Mouse (Mus musculus) hindbrain, embryonic 13.5 days (tissue): ENCODE results near the gene Elf3. TPM values are rescaled to one million over a fixed set of nuclear protein-coding genes. Genes with fewer than 3 reads are reported as not detected.
"Not testable (repeated sequence)": the region's sequence is repeated elsewhere in the genome, so short reads cannot be mapped to it uniquely, and the experiment has no call there.

Experiments used
- ATAC-seq: fragments of 200-750 bp; cut with Nextera tagmentation; 2 replicates; pipeline ENCODE4 v1.8.0; 2017; ENCODE audit warnings: moderate TSS enrichment; ENCODE audit not compliant: low FRiP score
- H3K27ac ChIP-seq: fragments of 300-500 bp; sonication (generic); 2 replicates; pipeline ENCODE4 v1.5.1; 2015; ENCODE audit warnings: inconsistent platforms, mild to moderate bottlenecking, moderate library complexity
- H3K27me3 ChIP-seq: fragments of 300-500 bp; sonication (generic); 2 replicates; pipeline ENCODE4 v1.6.1; 2015; ENCODE audit warnings: mild to moderate bottlenecking, inconsistent platforms
- H3K36me3 ChIP-seq: fragments of 300-500 bp; sonication (generic); 2 replicates; pipeline ENCODE4 v1.6.1; 2015; ENCODE audit warnings: mild to moderate bottlenecking, inconsistent platforms
- H3K4me1 ChIP-seq: fragments of 300-500 bp; sonication (generic); replicated peaks from 2 replicates; pipeline ENCODE4 v1.6.1; 2015; ENCODE audit warnings: inconsistent platforms
- H3K4me2 ChIP-seq: fragments of 300-500 bp; sonication (generic); 2 replicates; pipeline ENCODE4 v1.6.1; 2015; ENCODE audit warnings: inconsistent platforms, mild to moderate bottlenecking, moderate library complexity
- H3K4me3 ChIP-seq: fragments of 300-500 bp; sonication (generic); 2 replicates; pipeline ENCODE4 v1.5.1; 2015; ENCODE audit warnings: mild to moderate bottlenecking, inconsistent platforms
- H3K9ac ChIP-seq: fragments of 300-500 bp; sonication (generic); 2 replicates; pipeline ENCODE4 v1.6.1; 2015; ENCODE audit warnings: mild to moderate bottlenecking, inconsistent platforms
- H3K9me3 ChIP-seq: fragments of 300-500 bp; sonication (generic); 2 replicates; pipeline ENCODE4 v1.6.1; 2016; ENCODE audit warnings: inconsistent platforms
- WGBS: fragments of 180-500 bp; shearing (Covaris S2); methylation state at CpG from one replicate; pipeline ENCODE4 v1.1.7; 2015; 5-methylcytosine and 5-hydroxymethylcytosine counted together
- polyA plus RNA-seq: library from polyadenylated mRNA; unstranded; fragments of >200 nt; fragmentation: Nextera tagmentation; extraction: Ambion mirVana; gene quantifications from 2 replicates; pipeline ENCODE4 v1.2.1, GENCODE M21; 2015

The Elf3 gene
- polyA plus RNA-seq, 1 experiment from 2014 or later = 0.19 TPM

DNA sequence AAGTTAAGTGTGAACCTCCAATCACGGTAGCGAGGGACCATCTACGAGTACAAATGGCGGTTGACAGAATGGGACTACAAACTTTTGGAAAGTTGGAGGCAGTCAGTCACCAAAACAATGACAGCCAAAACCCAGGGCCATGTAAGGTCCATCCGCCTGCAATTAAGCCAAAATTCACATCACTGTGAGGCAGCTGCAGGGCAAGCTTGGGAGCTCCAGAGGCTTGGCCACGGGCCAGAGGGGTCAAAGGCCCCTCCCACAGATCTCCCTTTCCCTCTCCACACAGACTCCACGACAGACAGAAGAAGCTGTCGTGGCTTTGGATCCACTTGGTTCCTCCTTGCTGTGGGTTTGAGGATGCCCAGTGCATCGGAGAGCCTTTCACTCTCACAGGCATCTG, 4.9 kb upstream of the Elf3 start:
- H3K4me1 ChIP-seq = peaks cover 7% of the 10 kb centered on the region
- WGBS = 92% methylated on average over 9 of the region's 9 CpGs
- ATAC-seq = no peak
- peaks cover 4% of the 10 kb centered on the region; the same call in 1 of the 2 replicates for H3K27me3 ChIP-seq
- H3K4me2 ChIP-seq = no peak overlapping the region
- H3K27ac ChIP-seq = no peak overlapping the region
- H3K4me3 ChIP-seq = no peak overlapping the region
- no peaks in the 10 kb centered on the region for H3K9me3 ChIP-seq
- H3K36me3 ChIP-seq = peaks cover 72% of the 10 kb centered on the region
- no peak overlapping the region for H3K9ac ChIP-seq

GRCm38 (mm10) chr1:135262329-135262728, 4.0 kb upstream of the Elf3 start:
- H3K9ac ChIP-seq = no peak overlapping the region
- no peak for ATAC-seq
- H3K27ac ChIP-seq = no peak overlapping the region
- peaks cover 10% of the 10 kb centered on the region for H3K4me1 ChIP-seq
- no peak overlapping the region for H3K4me2 ChIP-seq
- peaks cover 62% of the 10 kb centered on the region for H3K36me3 ChIP-seq
- 94% methylated on average over 3 of the region's 3 CpGs for WGBS
- no peak overlapping the region for H3K4me3 ChIP-seq
- peaks cover 12% of the 10 kb centered on the region; the same call in 1 of the 2 replicates for H3K27me3 ChIP-seq
- no peaks in the 10 kb centered on the region for H3K9me3 ChIP-seq

GRCm38 (mm10) chr1:135260931-135261330, 2.6 kb upstream of the Elf3 start:
- H3K4me1 ChIP-seq = peaks cover 10% of the 10 kb centered on the region
- peaks cover 48% of the 10 kb centered on the region for H3K36me3 ChIP-seq
- WGBS = 72% methylated on average over 6 of the region's 6 CpGs
- H3K9me3 ChIP-seq = no peaks in the 10 kb centered on the region
- no peak for ATAC-seq
- H3K4me2 ChIP-seq = no peak overlapping the region
- H3K27ac ChIP-seq = no peak overlapping the region
- H3K4me3 ChIP-seq = no peak overlapping the region
- H3K9ac ChIP-seq = no peak overlapping the region
- peaks cover 16% of the 10 kb centered on the region for H3K27me3 ChIP-seq

GRCm38 (mm10) chr1:135259128-135259436, 714 bp upstream of the Elf3 start:
- 2% methylated on average over 10 of the region's 10 CpGs for WGBS
- Histone ChIP-seq H3K9me3 (no peaks in the 10 kb centered on the region), H3K27me3 (peaks cover 16% of the 10 kb centered on the region), H3K4me2 (peak overlapping the region; percentile 46), H3K9ac (peak overlapping the region; percentile 49; the same call in 1 of the 2 replicates), H3K27ac (0 out of 2 replicates have a peak overlapping the region, but pooled peaks have one; percentile 26), H3K4me1 (peaks cover 10% of the 10 kb centered on the region), H3K36me3 (peaks cover 30% of the 10 kb centered on the region), H3K4me3 (peak overlapping the region; percentile 14; the same call in 1 of the 2 replicates)
- ATAC-seq = peak; percentile 79

GRCm38 (mm10) chr1:135256299-135256698, 2.1 kb downstream of the Elf3 start:
- H3K4me3 ChIP-seq = no peak overlapping the region
- WGBS = 79% methylated on average over 6 of the region's 6 CpGs
- no peak overlapping the region for H3K27ac ChIP-seq
- no peak for ATAC-seq
- H3K27me3 ChIP-seq = peaks cover 16% of the 10 kb centered on the region
- H3K4me2 ChIP-seq = no peak overlapping the region
- peaks cover 3% of the 10 kb centered on the region; the same call in 1 of the 2 replicates for H3K36me3 ChIP-seq
- H3K9me3 ChIP-seq = no peaks in the 10 kb centered on the region
- H3K9ac ChIP-seq = no peak overlapping the region
- H3K4me1 ChIP-seq = peaks cover 10% of the 10 kb centered on the region

- Histone ChIP-seq H3K4me2 (no peak overlapping the region), H3K27me3 (peaks cover 16% of the 10 kb centered on the region), H3K9ac (no peak overlapping the region), H3K4me1 (peaks cover 8% of the 10 kb centered on the region), H3K4me3 (no peak overlapping the region), H3K27ac (no peak overlapping the region), H3K9me3 (no peaks in the 10 kb centered on the region), H3K36me3 (no peaks in the 10 kb centered on the region)
- ATAC-seq = no peak
- 73% methylated on average over 4 of the region's 4 CpGs for WGBS
Observed at GRCm38 (mm10) chr1:135252854-135253253, 5.5 kb downstream of the Elf3 start.

GRCm38 (mm10) chr1:135251405-135251804, 7.0 kb downstream of the Elf3 start:
- Histone ChIP-seq H3K4me1 (peaks cover 8% of the 10 kb centered on the region), H3K4me2 (no peak overlapping the region), H3K36me3 (no peaks in the 10 kb centered on the region), H3K9ac (no peak overlapping the region), H3K4me3 (no peak overlapping the region), H3K9me3 (no peaks in the 10 kb centered on the region), H3K27ac (no peak overlapping the region), H3K27me3 (peaks cover 9% of the 10 kb centered on the region)
- 93% methylated on average over 8 of the region's 8 CpGs for WGBS
- ATAC-seq = no peak

DNA sequence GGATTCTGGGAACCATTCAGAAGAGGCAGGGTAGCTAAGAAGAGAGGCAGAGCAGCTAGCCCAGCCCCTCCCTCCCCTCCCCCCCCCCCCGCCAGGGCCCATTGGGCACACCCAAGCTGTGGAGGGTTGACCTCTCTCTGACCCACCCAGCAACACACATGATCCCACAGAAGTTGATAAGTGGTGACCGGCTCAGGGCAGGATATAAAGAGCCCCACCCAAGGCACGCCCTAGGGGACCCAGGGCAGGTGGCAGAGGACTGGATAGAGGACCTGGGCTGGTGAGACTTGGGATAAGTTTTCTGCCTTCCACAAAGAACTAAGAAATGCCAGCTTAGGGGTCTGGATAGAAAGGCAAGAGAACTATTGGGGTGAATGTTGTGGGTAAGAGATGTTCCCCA, 7.7 kb downstream of the Elf3 start:
- Histone ChIP-seq H3K9ac (no peak overlapping the region), H3K4me2 (no peak overlapping the region), H3K9me3 (no peaks in the 10 kb centered on the region), H3K36me3 (no peaks in the 10 kb centered on the region), H3K4me3 (no peak overlapping the region), H3K27me3 (peaks cover 9% of the 10 kb centered on the region), H3K4me1 (peaks cover 8% of the 10 kb centered on the region), H3K27ac (no peak overlapping the region)
- no peak for ATAC-seq
- 72% methylated on average over 2 of the region's 3 CpGs for WGBS

DNA sequence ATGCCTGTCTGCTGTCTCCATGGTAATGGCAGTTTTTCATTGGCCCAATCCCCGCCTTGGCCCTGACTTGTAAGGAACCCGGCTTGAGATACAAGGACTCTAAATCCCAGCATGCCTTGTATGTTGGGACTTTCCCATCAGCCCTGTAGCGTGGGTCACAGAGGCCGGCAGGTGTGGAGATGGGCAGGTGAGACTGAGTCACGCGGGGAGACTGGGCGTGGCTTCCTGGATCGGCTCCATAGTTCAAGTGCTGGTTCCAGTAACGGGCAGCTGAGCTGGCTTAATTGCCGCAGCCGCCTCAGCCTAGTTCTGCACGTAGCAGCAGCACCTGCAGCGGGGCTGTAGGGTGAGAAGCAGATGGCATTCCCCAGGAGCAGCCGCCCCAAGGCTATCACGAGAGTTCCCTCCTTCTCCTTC, 9.9 kb downstream of the Elf3 start:
- peak; percentile 92 for ATAC-seq
- Histone ChIP-seq H3K4me3 (peak overlapping the region; percentile 43), H3K4me1 (peaks cover 8% of the 10 kb centered on the region), H3K27me3 (peaks cover 9% of the 10 kb centered on the region), H3K36me3 (no peaks in the 10 kb centered on the region), H3K9ac (peak overlapping the region; percentile 65), H3K9me3 (no peaks in the 10 kb centered on the region), H3K27ac (no peak overlapping the region), H3K4me2 (peak overlapping the region; percentile 61)
- WGBS = 7% methylated on average over 15 of the region's 15 CpGs

- H3K4me1 ChIP-seq = peaks cover 8% of the 10 kb centered on the region
- H3K27ac ChIP-seq = no peak overlapping the region
- no peak for ATAC-seq
- no peaks in the 10 kb centered on the region for H3K9me3 ChIP-seq
- WGBS = 84% methylated on average over 8 of the region's 8 CpGs
- H3K4me2 ChIP-seq = no peak overlapping the region
- H3K9ac ChIP-seq = no peak overlapping the region
- no peaks in the 10 kb centered on the region for H3K36me3 ChIP-seq
- no peak overlapping the region for H3K4me3 ChIP-seq
- H3K27me3 ChIP-seq = 0 out of 2 replicates have a peak, but pooled peaks cover 2% of the 10 kb centered on the region
Observed at GRCm38 (mm10) chr1:135244014-135244413, 14.4 kb downstream of the Elf3 start.

GRCm38 (mm10) chr1:135240206-135240605, 18.2 kb downstream of the Elf3 start:
- not testable (repeated sequence) for H3K4me1 ChIP-seq, ATAC-seq, H3K27ac ChIP-seq, H3K4me2 ChIP-seq, H3K36me3 ChIP-seq, H3K27me3 ChIP-seq, H3K4me3 ChIP-seq, H3K9me3 ChIP-seq, H3K9ac ChIP-seq
- 94% methylated on average over 4 of the region's 4 CpGs for WGBS

- Histone ChIP-seq H3K9ac (no peak overlapping the region), H3K36me3 (no peaks in the 10 kb centered on the region), H3K27me3 (no peaks in the 10 kb centered on the region), H3K4me1 (no peaks in the 10 kb centered on the region), H3K9me3 (no peaks in the 10 kb centered on the region), H3K4me3 (no peak overlapping the region), H3K27ac (no peak overlapping the region), H3K4me2 (no peak overlapping the region)
- no peak for ATAC-seq
- 76% methylated on average over 12 of the region's 12 CpGs for WGBS
Observed at GRCm38 (mm10) chr1:135237131-135237851, 21.1 kb downstream of the Elf3 start.

- H3K4me1 ChIP-seq = no peaks in the 10 kb centered on the region
- no peak for ATAC-seq
- WGBS = 89% methylated on average over 12 of the region's 12 CpGs
- H3K9me3 ChIP-seq = no peaks in the 10 kb centered on the region
- H3K27ac ChIP-seq = no peak overlapping the region
- H3K27me3 ChIP-seq = no peaks in the 10 kb centered on the region
- H3K9ac ChIP-seq = no peak overlapping the region
- no peak overlapping the region for H3K4me3 ChIP-seq
- H3K36me3 ChIP-seq = no peaks in the 10 kb centered on the region
- H3K4me2 ChIP-seq = no peak overlapping the region
Observed at GRCm38 (mm10) chr1:135234771-135235170, 23.6 kb downstream of the Elf3 start.
